Mouse (Mus musculus) brown adipose tissue, adult 24 weeks (tissue): ENCODE results near the gene Wdr26. TPM values are rescaled to one million over a fixed set of nuclear protein-coding genes. Genes with fewer than 3 reads are reported as not detected.
A peak's percentile ranks its signal among the peaks of the same experiment; 100 is the strongest.

Experiments
- H3K27ac ChIP-seq: fragments of 200-500 bp; replicated peaks from 2 replicates; pipeline ENCODE4 v1.5.1; 2012; ENCODE audit warnings: low read depth, mild to moderate bottlenecking, low read length
- H3K4me1 ChIP-seq: fragments of 200-500 bp; 2 replicates; pipeline ENCODE4 v1.6.1; 2012; ENCODE audit warnings: low read length, mixed read lengths; ENCODE audit not compliant: control insufficient read depth, insufficient read depth, insufficient read length
- H3K4me3 ChIP-seq: fragments of 200-500 bp; 2 replicates; pipeline ENCODE4 v1.5.1; 2012; ENCODE audit warnings: low read depth, mild to moderate bottlenecking, low read length, moderate library complexity; ENCODE audit not compliant: insufficient read depth
- polyA plus RNA-seq: library from polyadenylated mRNA; stranded (reverse); fragments of >200 nt; gene quantifications from 2 replicates; pipeline ENCODE4 v1.2.4, GENCODE M21; 2012; ENCODE audit not compliant: missing spikeins, insufficient read depth, insufficient read length

The Wdr26 gene
- polyA plus RNA-seq: 49.7 and 55.5 TPM in 2 replicates

DNA sequence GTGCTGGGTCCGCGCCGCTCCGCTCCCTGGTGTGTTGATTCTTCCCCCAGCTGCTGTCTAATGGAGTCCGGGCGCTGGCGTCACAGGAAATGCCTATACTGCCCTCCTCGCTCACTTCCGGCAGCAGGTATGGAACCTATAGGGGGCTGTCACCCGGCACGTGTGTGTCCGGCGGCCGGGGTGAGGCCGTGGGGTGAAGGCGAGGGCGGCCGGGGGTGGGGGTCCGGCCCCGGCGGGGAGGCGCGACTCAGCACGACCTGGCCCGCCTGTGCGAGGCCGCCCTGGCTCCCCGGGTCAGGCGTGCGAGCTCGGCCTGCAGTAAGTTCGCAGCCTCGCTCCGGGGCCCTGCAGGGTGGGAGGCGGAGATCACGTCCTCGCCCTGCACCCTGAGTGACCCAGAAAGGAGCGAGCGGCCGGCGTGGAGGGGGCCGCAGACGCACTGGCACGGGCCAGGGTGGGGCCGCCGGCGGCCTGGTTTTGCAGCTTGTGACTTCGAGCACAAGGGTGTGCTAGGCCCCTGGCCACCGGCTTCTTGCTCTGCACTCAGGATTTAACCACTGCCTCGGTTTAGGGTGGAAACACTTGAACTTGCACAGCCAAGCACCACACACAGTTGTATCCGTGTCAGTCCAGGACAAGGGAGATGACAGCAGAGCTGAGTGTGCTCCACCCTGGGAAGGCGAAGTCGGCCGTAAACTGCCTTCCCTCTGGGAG is at the start of gene Wdr26:
Gene Wdr26, minus strand, starts transcription at position 82 of the 714 bp plus-strand sequence.
- H3K4me3 ChIP-seq: peak within 1 kb of the TSS; percentile 82
- H3K4me1 ChIP-seq: no peaks in the 10 kb centered on the region
- H3K27ac ChIP-seq: peak within 1 kb of the TSS; percentile 85

DNA sequence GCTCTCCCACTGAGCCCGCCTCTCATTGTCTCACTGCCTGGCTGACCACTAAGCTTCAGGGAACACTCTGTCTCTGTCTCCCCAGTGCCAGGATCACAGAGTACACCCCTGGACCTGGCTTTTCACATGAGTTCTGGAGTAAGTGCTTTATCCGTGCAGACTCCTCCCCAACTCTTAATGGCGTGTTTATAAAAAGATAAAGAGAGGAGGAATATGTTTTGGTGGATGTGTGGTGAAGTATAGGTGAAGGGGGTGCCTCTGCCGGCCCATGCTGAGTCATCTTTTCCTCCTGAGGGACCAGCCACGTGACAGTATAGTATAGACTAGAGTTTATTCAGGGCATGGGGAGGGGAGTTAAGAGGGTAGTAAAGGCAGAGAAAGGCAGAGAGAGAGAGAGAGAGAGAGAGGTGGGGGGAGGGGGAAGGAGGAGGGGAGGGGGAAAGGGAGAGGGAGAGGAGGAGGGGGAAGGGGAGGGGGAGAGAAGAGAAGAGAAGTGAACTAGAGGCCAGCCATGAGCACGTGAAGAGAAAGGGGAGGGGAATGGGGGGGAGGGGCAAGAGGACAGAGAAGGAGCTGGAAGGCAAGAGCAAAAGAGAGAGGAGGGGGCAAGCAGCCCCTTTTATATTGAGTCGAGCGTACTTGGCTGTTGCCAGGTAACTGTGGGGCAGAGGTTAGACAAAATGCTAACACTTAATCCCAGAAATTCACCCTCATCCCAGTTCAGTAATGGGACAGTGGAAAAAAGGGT is 49.3 kb upstream of the Wdr26 start:
- H3K4me1 ChIP-seq: no peaks in the 10 kb centered on the region
- H3K27ac ChIP-seq: no peak overlapping the region
- no peak overlapping the region for H3K4me3 ChIP-seq

DNA sequence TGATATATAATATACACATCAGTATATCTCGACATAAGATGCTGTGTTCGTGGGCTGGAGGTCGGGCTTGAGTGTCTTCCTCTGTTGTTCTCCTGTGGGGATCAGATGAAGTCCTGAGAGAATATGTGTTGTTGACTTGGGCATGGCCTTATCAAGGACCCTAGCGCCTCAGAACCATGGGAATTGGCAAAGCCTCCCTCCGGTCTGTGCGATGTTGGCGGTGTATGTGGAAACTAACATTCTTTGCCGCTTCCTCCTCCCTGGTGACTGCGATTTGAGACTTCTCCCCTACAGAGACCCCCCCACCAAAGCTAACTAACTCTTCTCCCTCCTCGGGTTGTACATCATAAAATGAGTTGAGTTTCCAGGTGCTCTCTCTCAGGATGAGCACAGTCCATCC is 48.6 kb upstream of the Wdr26 start:
- Histone ChIP-seq H3K4me3 (no peak overlapping the region), H3K4me1 (no peaks in the 10 kb centered on the region), H3K27ac (no peak overlapping the region)

DNA sequence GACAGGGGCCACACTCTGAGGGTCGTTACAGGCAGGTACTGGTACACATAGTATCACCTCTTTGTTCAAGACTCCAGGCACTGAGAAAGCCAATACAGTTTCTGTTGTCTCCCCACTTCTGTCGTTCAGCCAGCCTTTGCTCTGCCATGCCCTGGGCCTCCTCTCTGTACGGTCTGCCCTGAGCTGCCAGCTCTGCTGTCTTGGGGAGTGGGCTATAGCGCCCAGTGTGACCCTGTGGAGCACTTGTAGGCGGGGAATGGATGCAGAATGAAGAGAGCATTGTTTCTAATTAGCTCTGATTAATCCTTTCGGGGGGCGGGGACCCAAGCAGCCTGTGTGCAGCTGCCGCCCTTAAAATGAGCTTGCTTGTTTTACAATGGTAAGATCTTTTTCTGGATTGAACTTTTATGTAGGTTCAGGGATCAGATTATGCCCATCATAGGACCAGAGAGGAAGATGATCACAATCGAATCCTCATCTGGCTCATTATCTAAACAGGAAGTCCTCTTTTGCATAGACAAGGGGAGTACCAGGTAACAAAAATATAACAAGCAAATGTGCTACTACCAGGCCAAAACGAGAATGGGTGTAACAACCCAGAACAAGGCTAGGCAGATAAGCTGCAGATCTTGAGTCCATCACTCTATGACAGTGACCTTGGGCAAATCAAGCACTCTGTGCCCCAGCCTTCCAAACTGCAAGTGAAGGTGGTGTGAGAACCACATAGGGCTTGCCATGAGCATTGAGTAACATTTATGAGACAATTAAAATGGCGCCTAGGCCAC is 48.0 kb upstream of the Wdr26 start:
- no peak overlapping the region for H3K4me3 ChIP-seq
- H3K27ac ChIP-seq: no peak overlapping the region
- no peaks in the 10 kb centered on the region for H3K4me1 ChIP-seq

DNA sequence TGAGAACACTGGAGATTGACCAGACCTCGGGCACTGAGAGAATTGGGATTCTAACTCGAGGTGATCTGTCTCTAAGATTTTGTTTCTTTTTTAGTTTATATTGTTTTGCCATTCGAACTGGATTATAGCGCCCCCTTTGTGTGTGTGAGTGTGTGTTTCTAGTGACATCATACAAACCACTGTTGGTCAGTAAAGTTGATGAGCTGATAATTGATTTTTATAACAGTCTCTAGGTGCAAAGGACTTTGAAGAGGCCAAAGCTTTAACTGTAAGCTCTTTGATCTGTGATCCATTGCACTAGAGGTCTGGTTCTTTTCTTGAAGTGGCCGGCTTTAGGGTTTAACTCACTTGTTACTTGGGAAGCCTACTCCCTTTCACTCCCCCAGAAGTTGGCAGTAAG is 47.3 kb upstream of the Wdr26 start:
- Histone ChIP-seq H3K4me3 (no peak overlapping the region), H3K27ac (no peak overlapping the region), H3K4me1 (no peaks in the 10 kb centered on the region)

DNA sequence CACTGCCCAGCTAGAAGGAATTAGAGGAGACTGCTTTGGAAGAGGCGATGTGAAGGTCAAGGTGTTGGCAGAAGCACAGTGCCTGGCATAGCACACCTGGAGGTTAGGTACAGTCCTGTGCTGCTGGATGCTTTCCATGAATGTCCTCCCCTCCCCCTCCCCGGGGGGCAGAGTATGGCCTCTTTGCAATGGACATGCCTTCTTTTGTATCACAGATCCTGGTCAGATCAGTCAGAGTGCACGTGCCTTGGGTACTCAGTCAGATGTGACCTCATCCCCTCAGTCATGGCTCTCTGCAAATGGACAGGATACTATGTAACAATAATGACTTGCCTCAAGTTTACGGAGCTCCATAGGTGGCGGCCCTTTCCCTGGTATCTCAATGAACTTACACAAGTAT is 46.8 kb upstream of the Wdr26 start:
- H3K27ac ChIP-seq: no peak overlapping the region
- H3K4me3 ChIP-seq: no peak overlapping the region
- no peaks in the 10 kb centered on the region for H3K4me1 ChIP-seq

DNA sequence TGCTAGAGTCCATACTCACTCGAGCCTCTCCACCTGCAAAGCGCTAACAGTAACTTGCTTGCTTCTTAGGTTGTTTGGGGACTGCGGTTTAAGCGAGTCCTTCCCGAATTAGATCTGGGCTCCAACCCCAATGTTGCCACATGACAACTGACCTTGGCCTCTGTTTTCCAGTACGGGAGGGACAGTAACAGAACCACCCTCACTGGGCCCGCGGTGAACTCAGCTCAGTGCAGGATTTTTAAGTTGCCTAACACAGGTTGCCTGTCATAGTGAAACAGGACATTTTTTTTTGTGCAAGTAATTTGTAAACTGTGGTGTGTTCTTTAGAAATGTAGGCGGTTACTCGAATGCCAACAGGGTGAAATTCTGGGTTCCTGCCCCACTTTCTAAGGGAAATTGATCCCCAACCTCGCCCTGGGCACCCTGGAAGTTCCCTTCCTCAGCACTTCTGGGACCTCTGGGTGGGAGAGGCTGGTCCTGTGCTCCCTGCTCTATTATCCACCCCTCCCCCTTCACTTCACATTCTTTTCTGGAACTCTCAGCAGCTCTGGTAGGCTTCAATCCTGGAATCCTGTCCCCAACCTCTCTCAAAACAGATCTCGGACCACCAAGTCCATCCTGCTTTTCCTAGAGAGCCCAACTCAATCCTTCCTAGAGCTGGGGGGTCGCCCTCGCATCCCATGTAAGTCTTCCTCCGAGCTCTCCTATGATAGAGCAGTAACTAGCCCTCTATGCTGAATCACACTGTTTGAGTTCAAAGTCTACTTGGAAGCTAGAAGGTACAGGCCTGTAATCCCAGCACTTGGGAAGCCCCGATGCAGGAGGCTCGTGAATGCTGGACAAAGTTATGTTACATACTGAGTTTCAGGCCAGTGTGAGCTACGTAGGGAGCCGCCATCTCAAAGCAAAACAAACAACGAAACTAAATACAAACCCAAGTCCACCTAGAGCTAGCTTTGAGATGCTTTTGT is 46.1 kb upstream of the Wdr26 start:
- Histone ChIP-seq H3K27ac (peak overlapping the region; percentile 36), H3K4me3 (peak overlapping the region; percentile 56), H3K4me1 (no peaks in the 10 kb centered on the region)

DNA sequence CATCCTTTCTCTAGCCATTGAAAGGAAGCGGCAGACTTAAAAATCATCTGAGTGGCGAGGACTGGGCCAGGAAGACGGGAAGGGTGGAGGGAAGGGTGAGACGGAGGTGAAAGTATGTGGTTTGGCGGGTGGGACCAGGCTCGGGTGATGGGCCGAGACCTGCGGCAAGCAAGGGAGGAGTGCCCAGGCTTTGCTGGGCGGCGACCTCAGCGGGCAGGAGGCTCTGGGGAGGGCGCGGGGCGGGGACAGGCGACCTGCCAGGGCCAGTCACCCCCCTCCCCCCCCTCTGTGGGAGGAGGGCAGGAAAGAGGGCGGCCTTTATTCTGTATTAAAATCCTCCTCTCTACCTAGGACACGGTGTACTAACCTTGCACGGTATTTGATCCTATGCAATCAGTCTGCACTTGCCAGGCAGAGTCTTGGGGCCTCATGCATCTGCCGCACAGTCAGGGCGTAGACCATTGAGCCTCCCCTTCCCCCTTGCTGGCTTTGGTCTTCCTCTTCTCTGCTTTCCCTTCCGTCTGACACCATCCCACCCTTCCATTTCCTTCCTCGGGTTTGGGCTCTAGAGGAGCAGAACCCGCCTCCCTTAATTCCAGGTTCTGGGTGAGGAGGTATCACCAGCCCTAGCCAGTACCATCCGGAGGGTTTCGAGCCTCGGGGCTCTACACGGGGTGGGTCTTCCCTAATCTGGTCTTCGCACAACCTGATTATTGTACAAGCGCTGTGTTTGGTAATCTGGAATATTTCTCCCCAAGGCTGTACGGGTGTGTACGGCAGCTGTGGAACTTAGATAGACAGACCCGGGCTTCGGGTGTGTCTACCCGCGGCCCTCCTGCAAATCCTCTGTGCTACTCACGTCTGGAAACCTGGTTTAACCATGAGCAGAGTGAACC is 45.1 kb upstream of the Wdr26 start:
- peak overlapping the region; percentile 39 for H3K27ac ChIP-seq
- no peaks in the 10 kb centered on the region for H3K4me1 ChIP-seq
- H3K4me3 ChIP-seq: peak overlapping the region; percentile 56

DNA sequence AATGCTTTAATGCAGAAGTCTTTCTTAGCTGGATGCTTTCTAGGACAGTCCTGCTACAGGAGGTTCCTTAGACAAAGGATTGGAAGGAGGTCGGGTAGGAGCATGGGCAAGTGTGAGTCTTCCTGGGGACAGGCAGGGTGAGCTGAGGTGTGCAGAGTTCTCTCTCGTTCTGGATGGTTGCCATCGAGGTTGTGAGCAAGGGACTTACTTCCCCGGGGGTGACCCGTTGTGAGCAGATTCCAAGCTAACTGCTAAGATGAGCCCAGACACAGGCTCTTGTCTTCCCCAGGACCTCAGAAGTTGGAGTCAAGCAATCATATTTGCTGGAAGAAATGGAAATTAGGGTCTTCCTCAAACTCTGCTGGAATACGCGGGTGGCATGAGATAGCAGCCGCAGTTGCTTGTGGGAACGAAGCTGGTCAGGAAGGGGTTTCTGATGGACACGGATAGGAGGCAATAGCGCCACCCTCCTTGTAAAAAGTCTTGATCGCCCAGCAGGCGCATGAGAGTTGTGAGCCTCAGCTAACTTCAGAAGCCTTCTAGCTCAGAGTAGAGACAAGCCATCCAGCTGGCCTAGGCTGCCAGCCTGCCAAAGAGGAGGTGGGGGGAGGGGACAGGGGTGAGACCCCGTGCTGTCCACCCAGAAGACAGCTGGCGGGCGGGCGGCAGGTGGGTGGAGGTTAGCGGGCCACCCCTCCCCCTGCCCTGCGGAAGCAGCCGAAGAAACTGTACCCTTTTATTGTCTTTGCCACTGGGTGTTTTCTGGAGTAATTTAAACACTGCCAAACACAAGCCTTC is 44.3 kb upstream of the Wdr26 start:
- H3K27ac ChIP-seq: peak overlapping the region; percentile 39
- peak overlapping the region; percentile 56 for H3K4me3 ChIP-seq
- no peaks in the 10 kb centered on the region for H3K4me1 ChIP-seq

DNA sequence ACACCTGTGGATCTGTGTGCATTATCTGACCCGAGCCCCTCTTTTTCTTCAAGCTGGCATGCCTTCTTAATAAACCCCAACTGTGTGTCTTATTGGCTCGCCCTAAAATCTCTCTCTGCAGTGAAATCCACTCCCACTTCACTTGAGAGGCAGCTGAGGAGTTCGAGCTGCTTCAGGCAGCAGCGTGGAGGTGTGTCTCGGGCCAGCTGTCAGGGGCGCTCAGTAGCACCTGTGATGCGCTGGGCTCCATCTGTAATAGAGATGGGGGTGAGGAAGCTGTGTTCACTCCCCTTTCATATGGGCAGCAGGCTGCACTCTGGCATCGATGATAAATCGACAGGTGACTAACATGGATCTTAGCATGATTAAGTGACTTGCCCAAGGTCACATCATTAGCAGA is 43.6 kb upstream of the Wdr26 start:
- Histone ChIP-seq H3K4me3 (no peak overlapping the region), H3K27ac (no peak overlapping the region)

DNA sequence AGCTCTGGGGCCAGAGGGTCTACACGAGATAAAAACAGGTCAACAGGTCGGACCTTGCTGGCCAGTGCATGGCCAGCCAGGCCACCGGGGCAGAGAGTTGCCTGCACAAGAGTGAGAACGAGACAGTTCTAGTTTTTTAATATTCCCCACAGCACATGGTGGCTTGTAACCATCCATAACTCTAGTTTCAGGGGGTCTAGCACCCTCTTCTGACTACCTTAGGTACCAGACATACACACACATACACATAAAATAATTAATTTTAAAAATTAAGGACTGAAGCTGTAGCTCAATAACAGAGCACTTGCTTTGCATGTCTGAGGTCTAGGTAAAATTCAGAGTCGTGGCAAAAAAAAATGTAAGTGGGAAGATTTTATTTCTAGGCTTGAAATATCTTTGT is 39.8 kb upstream of the Wdr26 start:
- H3K4me3 ChIP-seq: no peak overlapping the region
- peaks cover 3% of the 10 kb centered on the region; the same call in 1 of the 2 replicates for H3K4me1 ChIP-seq
- H3K27ac ChIP-seq: no peak overlapping the region

More for the DNA sequence above, 43.6 kb upstream of the Wdr26 start:
- no peaks in the 10 kb centered on the region for H3K4me1 ChIP-seq

DNA sequence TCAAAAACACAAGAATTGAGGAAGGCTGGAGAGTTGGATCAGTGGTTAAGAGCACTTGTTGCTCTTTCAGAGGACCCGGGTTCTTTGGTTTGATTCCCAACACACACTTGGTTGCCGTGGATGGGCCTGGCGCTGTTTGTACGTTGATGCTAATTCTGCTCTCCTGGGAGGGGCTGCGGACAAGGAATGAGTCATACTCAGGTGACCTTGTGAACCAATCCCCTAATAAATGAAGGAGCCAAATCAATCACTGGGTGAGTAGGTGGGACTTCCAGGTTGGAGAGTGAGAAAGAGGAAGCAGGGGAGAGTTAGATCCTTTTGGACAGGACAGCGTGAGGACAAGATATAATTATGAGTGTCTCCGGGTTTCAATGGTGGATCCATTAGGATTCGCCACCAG is 39.2 kb upstream of the Wdr26 start:
- no peak overlapping the region for H3K4me3 ChIP-seq
- no peak overlapping the region for H3K27ac ChIP-seq
- H3K4me1 ChIP-seq: peaks cover 5% of the 10 kb centered on the region

DNA sequence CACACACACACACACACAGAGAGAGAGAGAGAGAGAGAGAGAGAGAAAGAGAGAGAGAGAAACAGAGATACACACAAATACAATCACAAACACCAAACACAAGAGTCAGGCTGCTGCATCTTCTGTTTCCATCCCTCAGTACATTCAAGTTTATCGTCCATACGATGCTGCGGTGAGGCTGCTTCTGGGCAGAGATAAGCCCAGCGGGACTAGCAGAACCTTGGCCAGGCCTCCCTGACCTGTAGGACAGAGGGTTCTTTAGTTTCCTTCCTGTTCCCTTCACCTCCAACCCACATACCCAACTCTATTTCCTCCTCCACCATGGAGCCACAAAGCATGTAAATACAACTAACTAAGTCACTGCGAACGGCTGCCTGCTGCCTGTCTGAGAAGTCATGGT is 37.7 kb upstream of the Wdr26 start:
- no peak overlapping the region for H3K4me3 ChIP-seq
- H3K27ac ChIP-seq: no peak overlapping the region
- H3K4me1 ChIP-seq: peaks cover 7% of the 10 kb centered on the region
